Mouse (Mus musculus) brain, embryonic 14.5 days (tissue): ENCODE data around the gene Rspry1.

Experiments used
- CTCF ChIP-seq: fragments of 200-500 bp; IDR thresholded peaks from 2 replicates; pipeline ENCODE4 v1.5.1; 2012; ENCODE audit warnings: inconsistent platforms, mild to moderate bottlenecking, moderate library complexity, borderline replicate concordance; ENCODE audit not compliant: insufficient read depth, insufficient read length; ENCODE audit errors: extremely low read depth
- POLR2A ChIP-seq: fragments of 200-500 bp; IDR thresholded peaks from 2 replicates; pipeline ENCODE4 v1.6.1; 2012; ENCODE audit warnings: mild to moderate bottlenecking, inconsistent platforms, borderline replicate concordance; ENCODE audit not compliant: poor library complexity, insufficient read depth, insufficient read length, severe bottlenecking; ENCODE audit errors: extremely low read depth

DNA sequence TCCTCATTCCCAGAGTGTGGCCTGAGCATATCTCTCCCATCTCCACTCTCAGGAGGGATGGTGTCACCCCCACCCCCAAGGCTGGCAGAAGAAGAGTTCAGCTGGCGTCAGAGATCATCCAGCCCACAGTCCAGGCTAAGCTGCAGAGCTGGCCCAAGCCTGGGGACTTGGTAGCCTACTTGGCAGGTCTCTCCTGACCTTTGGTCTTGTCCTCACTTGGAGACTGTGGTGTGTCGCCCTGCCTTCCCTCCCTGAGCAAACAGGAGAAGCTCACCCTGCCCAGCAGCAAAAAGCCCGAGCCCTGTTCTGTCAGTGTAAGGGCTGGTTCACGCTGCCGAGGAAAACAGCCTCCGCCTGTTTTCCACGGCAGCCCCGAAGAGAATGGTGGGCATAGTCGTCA is 84.2 kb downstream of the Rspry1 start:
- TF ChIP-seq CTCF = no peak
- TF ChIP-seq POLR2A = no peak
